Mouse (Mus musculus) hindbrain, embryonic 13.5 days (tissue): ENCODE measurements around the gene Rab3gap2. TPM values are rescaled to one million over a fixed set of nuclear protein-coding genes. Genes with fewer than 3 reads are reported as not detected.

Experiments
- ATAC-seq: fragments of 200-750 bp; cut with Nextera tagmentation; 2 replicates; pipeline ENCODE4 v1.8.0; 2017; ENCODE audit warnings: moderate TSS enrichment; ENCODE audit not compliant: low FRiP score
- H3K27ac ChIP-seq: fragments of 300-500 bp; sonication (generic); 2 replicates; pipeline ENCODE4 v1.5.1; 2015; ENCODE audit warnings: inconsistent platforms, mild to moderate bottlenecking, moderate library complexity
- H3K27me3 ChIP-seq: fragments of 300-500 bp; sonication (generic); 2 replicates; pipeline ENCODE4 v1.6.1; 2015; ENCODE audit warnings: mild to moderate bottlenecking, inconsistent platforms
- H3K36me3 ChIP-seq: fragments of 300-500 bp; sonication (generic); 2 replicates; pipeline ENCODE4 v1.6.1; 2015; ENCODE audit warnings: mild to moderate bottlenecking, inconsistent platforms
- H3K4me1 ChIP-seq: fragments of 300-500 bp; sonication (generic); replicated peaks from 2 replicates; pipeline ENCODE4 v1.6.1; 2015; ENCODE audit warnings: inconsistent platforms
- H3K4me2 ChIP-seq: fragments of 300-500 bp; sonication (generic); 2 replicates; pipeline ENCODE4 v1.6.1; 2015; ENCODE audit warnings: inconsistent platforms, mild to moderate bottlenecking, moderate library complexity
- H3K4me3 ChIP-seq: fragments of 300-500 bp; sonication (generic); 2 replicates; pipeline ENCODE4 v1.5.1; 2015; ENCODE audit warnings: mild to moderate bottlenecking, inconsistent platforms
- H3K9ac ChIP-seq: fragments of 300-500 bp; sonication (generic); 2 replicates; pipeline ENCODE4 v1.6.1; 2015; ENCODE audit warnings: mild to moderate bottlenecking, inconsistent platforms
- H3K9me3 ChIP-seq: fragments of 300-500 bp; sonication (generic); 2 replicates; pipeline ENCODE4 v1.6.1; 2016; ENCODE audit warnings: inconsistent platforms
- WGBS: fragments of 180-500 bp; shearing (Covaris S2); methylation state at CpG from one replicate; pipeline ENCODE4 v1.1.7; 2015; 5-methylcytosine and 5-hydroxymethylcytosine counted together
- polyA plus RNA-seq: library from polyadenylated mRNA; unstranded; fragments of >200 nt; fragmentation: Nextera tagmentation; extraction: Ambion mirVana; gene quantifications from 2 replicates; pipeline ENCODE4 v1.2.1, GENCODE M21; 2015

The Rab3gap2 gene
- polyA plus RNA-seq, 1 experiment from 2014 or later = 25.4 TPM

- no peak for ATAC-seq
- Histone ChIP-seq H3K4me2 (no peak overlapping the region), H3K27me3 (no peaks in the 10 kb centered on the region), H3K27ac (no peak overlapping the region), H3K4me1 (peaks cover 4% of the 10 kb centered on the region; the same call in 1 of the 2 replicates), H3K4me3 (no peak overlapping the region), H3K9ac (no peak overlapping the region), H3K36me3 (peaks cover 83% of the 10 kb centered on the region), H3K9me3 (no peaks in the 10 kb centered on the region)
- 93% methylated on average over 20 of the region's 20 CpGs for WGBS
Measured at GRCm38 (mm10) chr1:185287066-185287465, 83.1 kb downstream of the Rab3gap2 start.

- Histone ChIP-seq H3K36me3 (peaks cover 85% of the 10 kb centered on the region), H3K9ac (no peak overlapping the region), H3K4me1 (peaks cover 4% of the 10 kb centered on the region; the same call in 1 of the 2 replicates), H3K27me3 (no peaks in the 10 kb centered on the region), H3K4me2 (no peak overlapping the region), H3K27ac (peak overlapping the region; percentile 4; the same call in 1 of the 2 replicates), H3K9me3 (no peaks in the 10 kb centered on the region), H3K4me3 (no peak overlapping the region)
- 94% methylated on average over 5 of the region's 5 CpGs for WGBS
- no peak for ATAC-seq
Measured at GRCm38 (mm10) chr1:185289231-185289630, 85.3 kb downstream of the Rab3gap2 start.

- H3K36me3 ChIP-seq = peaks cover 84% of the 10 kb centered on the region
- no peaks in the 10 kb centered on the region for H3K27me3 ChIP-seq
- WGBS = 73% methylated on average over 4 of the region's 4 CpGs
- no peak overlapping the region for H3K4me3 ChIP-seq
- no peak overlapping the region for H3K27ac ChIP-seq
- no peak for ATAC-seq
- H3K9me3 ChIP-seq = no peaks in the 10 kb centered on the region
- no peak overlapping the region for H3K9ac ChIP-seq
- no peaks in the 10 kb centered on the region for H3K4me1 ChIP-seq
- H3K4me2 ChIP-seq = no peak overlapping the region
Measured at GRCm38 (mm10) chr1:185291336-185291735, 87.4 kb downstream of the Rab3gap2 start.

- Histone ChIP-seq H3K27ac (no peak overlapping the region), H3K4me3 (no peak overlapping the region), H3K36me3 (peaks cover 84% of the 10 kb centered on the region), H3K4me2 (no peak overlapping the region), H3K9me3 (no peaks in the 10 kb centered on the region), H3K27me3 (no peaks in the 10 kb centered on the region), H3K4me1 (no peaks in the 10 kb centered on the region), H3K9ac (no peak overlapping the region)
- ATAC-seq = no peak
- WGBS = 96% methylated on average over 10 of the region's 10 CpGs
Measured at GRCm38 (mm10) chr1:185292646-185293360, 88.9 kb downstream of the Rab3gap2 start.

GRCm38 (mm10) chr1:185296850-185297249, 92.9 kb downstream of the Rab3gap2 start:
- whole genome bisulfite sequencing = 92% methylated on average over 7 of the region's 7 CpGs
- no peak overlapping the region for H3K4me2 ChIP-seq
- no peak overlapping the region for H3K27ac ChIP-seq
- no peaks in the 10 kb centered on the region for H3K9me3 ChIP-seq
- H3K4me1 ChIP-seq = no peaks in the 10 kb centered on the region
- no peak for ATAC-seq
- peaks cover 67% of the 10 kb centered on the region for H3K36me3 ChIP-seq
- H3K4me3 ChIP-seq = no peak overlapping the region
- no peak overlapping the region for H3K9ac ChIP-seq
- H3K27me3 ChIP-seq = no peaks in the 10 kb centered on the region

- H3K9me3 ChIP-seq = no peaks in the 10 kb centered on the region
Measured at GRCm38 (mm10) chr1:185298496-185298895, 94.6 kb downstream of the Rab3gap2 start.

GRCm38 (mm10) chr1:185302816-185303215, 98.9 kb downstream of the Rab3gap2 start:
- Histone ChIP-seq H3K4me3 (no peak overlapping the region), H3K9ac (no peak overlapping the region), H3K4me2 (no peak overlapping the region), H3K9me3 (no peaks in the 10 kb centered on the region), H3K36me3 (peaks cover 44% of the 10 kb centered on the region), H3K27ac (no peak overlapping the region), H3K4me1 (no peaks in the 10 kb centered on the region), H3K27me3 (no peaks in the 10 kb centered on the region)
- WGBS = 97% methylated on average over 6 of the region's 6 CpGs
- no peak for ATAC-seq

More at GRCm38 (mm10) chr1:185298496-185298895, 94.6 kb downstream of the Rab3gap2 start:
- no peak overlapping the region for H3K4me3 ChIP-seq
- no peaks in the 10 kb centered on the region for H3K27me3 ChIP-seq
- WGBS = 95% methylated on average over 8 of the region's 8 CpGs
- ATAC-seq = no peak
- peaks cover 65% of the 10 kb centered on the region for H3K36me3 ChIP-seq
- H3K9ac ChIP-seq = no peak overlapping the region
- H3K27ac ChIP-seq = no peak overlapping the region
- H3K4me1 ChIP-seq = no peaks in the 10 kb centered on the region
- H3K4me2 ChIP-seq = no peak overlapping the region

GRCm38 (mm10) chr1:185306836-185307235, 102.9 kb downstream of the Rab3gap2 start:
- Histone ChIP-seq H3K27me3 (no peaks in the 10 kb centered on the region), H3K27ac (no peak overlapping the region), H3K4me3 (no peak overlapping the region), H3K4me2 (no peak overlapping the region), H3K36me3 (peaks cover 40% of the 10 kb centered on the region), H3K9me3 (no peaks in the 10 kb centered on the region), H3K4me1 (no peaks in the 10 kb centered on the region), H3K9ac (no peak overlapping the region)
- ATAC-seq = no peak
- 100% methylated on average over 12 of the region's 12 CpGs for WGBS

- H3K27me3 ChIP-seq = no peaks in the 10 kb centered on the region
- no peak overlapping the region for H3K4me3 ChIP-seq
- WGBS = 97% methylated on average over 7 of the region's 7 CpGs
- no peak for ATAC-seq
- H3K27ac ChIP-seq = no peak overlapping the region
- no peak overlapping the region for H3K4me2 ChIP-seq
- H3K4me1 ChIP-seq = no peaks in the 10 kb centered on the region
- H3K9me3 ChIP-seq = no peaks in the 10 kb centered on the region
- H3K36me3 ChIP-seq = peaks cover 38% of the 10 kb centered on the region
- no peak overlapping the region for H3K9ac ChIP-seq
Measured at GRCm38 (mm10) chr1:185307645-185308044, 103.7 kb downstream of the Rab3gap2 start.

- Histone ChIP-seq H3K27me3 (no peaks in the 10 kb centered on the region), H3K36me3 (peaks cover 38% of the 10 kb centered on the region), H3K9me3 (no peaks in the 10 kb centered on the region), H3K4me2 (no peak overlapping the region), H3K4me1 (no peaks in the 10 kb centered on the region), H3K9ac (no peak overlapping the region), H3K4me3 (no peak overlapping the region), H3K27ac (no peak overlapping the region)
- 98% methylated on average over 2 of the region's 2 CpGs for WGBS
- ATAC-seq = no peak
Measured at GRCm38 (mm10) chr1:185308334-185308733, 104.4 kb downstream of the Rab3gap2 start.

- Histone ChIP-seq H3K9ac (no peak overlapping the region), H3K4me3 (no peak overlapping the region), H3K4me2 (no peak overlapping the region), H3K27ac (no peak overlapping the region), H3K9me3 (no peaks in the 10 kb centered on the region), H3K27me3 (no peaks in the 10 kb centered on the region), H3K36me3 (peaks cover 41% of the 10 kb centered on the region), H3K4me1 (no peaks in the 10 kb centered on the region)
- ATAC-seq = no peak
- 89% methylated on average over 4 of the region's 4 CpGs for WGBS
Measured at GRCm38 (mm10) chr1:185308908-185309307, 105.0 kb downstream of the Rab3gap2 start.

- H3K4me2 ChIP-seq = no peak overlapping the region
- H3K4me3 ChIP-seq = no peak overlapping the region
- no peaks in the 10 kb centered on the region for H3K27me3 ChIP-seq
- peaks cover 52% of the 10 kb centered on the region for H3K36me3 ChIP-seq
- no peaks in the 10 kb centered on the region for H3K9me3 ChIP-seq
- H3K9ac ChIP-seq = no peak overlapping the region
- 93% methylated on average over 9 of the region's 9 CpGs for WGBS
- no peaks in the 10 kb centered on the region for H3K4me1 ChIP-seq
- H3K27ac ChIP-seq = no peak overlapping the region
- ATAC-seq = no peak
Measured at GRCm38 (mm10) chr1:185311949-185312348, 108.0 kb downstream of the Rab3gap2 start.

GRCm38 (mm10) chr1:185314546-185314945, 110.6 kb downstream of the Rab3gap2 start:
- peaks cover 61% of the 10 kb centered on the region for H3K36me3 ChIP-seq
- no peak overlapping the region for H3K9ac ChIP-seq
- H3K9me3 ChIP-seq = no peaks in the 10 kb centered on the region
- no peak overlapping the region for H3K4me3 ChIP-seq
- H3K27me3 ChIP-seq = no peaks in the 10 kb centered on the region
- no peaks in the 10 kb centered on the region for H3K4me1 ChIP-seq
- ATAC-seq = no peak
- H3K4me2 ChIP-seq = no peak overlapping the region
- WGBS = 93% methylated on average over 4 of the region's 4 CpGs
- H3K27ac ChIP-seq = no peak overlapping the region
